Mouse (Mus musculus) layer of hippocampus, postnatal 14 days (tissue): ENCODE measurements around the gene 4930447F04Rik. TPM values are rescaled to one million over a fixed set of nuclear protein-coding genes. Genes with fewer than 3 reads are reported as not detected.

Experiments used
- DNase-seq, 2 experiments: peaks; one replicate each; pipeline ENCODE4 v3.0.0; 2021 to 2022; ENCODE audit warnings: low spot score in 2 of 2, mixed read lengths in 1 of 2
- long read RNA-seq, 2 experiments: library from polyadenylated mRNA; stranded (forward); transcript quantifications; one replicate each; pipeline ENCODE4 v2.0.0; 2021
- total RNA-seq, 2 experiments: library from RNA; stranded (reverse); gene quantifications; 2 replicates each; pipeline ENCODE4 v1.2.3; 2021

4930447F04Rik gene
- not detected for total RNA-seq
- long read RNA-seq, experiment 1: 0 reads
- long read RNA-seq, experiment 2: 0 reads

GRCm38 (mm10) chrX:66304124-66304523 is at the start of gene 4930447F04Rik:
4930447F04Rik (minus strand) TSS chrX:66304224.
- DNase-seq: no peak
